Mouse (Mus musculus) liver, embryonic 12.5 days (tissue): ENCODE measurements around the gene Msh4. TPM values are rescaled to one million over a fixed set of nuclear protein-coding genes. Genes with fewer than 3 reads are reported as not detected.
"Not testable (repeated sequence)": the region's sequence is repeated elsewhere in the genome, so short reads cannot be mapped to it uniquely, and the experiment has no call there.

Source experiments
- ATAC-seq: fragments of 200-750 bp; cut with Nextera tagmentation; 2 replicates; pipeline ENCODE4 v1.8.0; 2017; ENCODE audit warnings: moderate number of reproducible peaks, mild to moderate bottlenecking, moderate library complexity
- H3K27ac ChIP-seq: fragments of 300-500 bp; sonication (generic); 2 replicates; pipeline ENCODE4 v1.5.1; 2016; ENCODE audit warnings: mild to moderate bottlenecking
- H3K27me3 ChIP-seq: fragments of 300-500 bp; sonication (generic); replicated peaks from 2 replicates; pipeline ENCODE4 v1.6.1; 2016; ENCODE audit warnings: mild to moderate bottlenecking, moderate library complexity
- H3K36me3 ChIP-seq: fragments of 300-500 bp; sonication (generic); 2 replicates; pipeline ENCODE4 v1.6.1; 2016; ENCODE audit warnings: mild to moderate bottlenecking, moderate library complexity
- H3K4me1 ChIP-seq: fragments of 300-500 bp; sonication (generic); 2 replicates; pipeline ENCODE4 v1.6.1; 2016
- H3K4me2 ChIP-seq: fragments of 300-500 bp; sonication (generic); 2 replicates; pipeline ENCODE4 v1.6.1; 2016; ENCODE audit warnings: mild to moderate bottlenecking, moderate library complexity
- H3K4me3 ChIP-seq: fragments of 300-500 bp; sonication (generic); 2 replicates; pipeline ENCODE4 v1.5.1; 2016; ENCODE audit warnings: mild to moderate bottlenecking, moderate library complexity
- H3K9ac ChIP-seq: fragments of 300-500 bp; sonication (generic); 2 replicates; pipeline ENCODE4 v1.6.1; 2016; ENCODE audit warnings: mild to moderate bottlenecking, moderate library complexity
- H3K9me3 ChIP-seq: fragments of 300-500 bp; sonication (generic); replicated peaks from 2 replicates; pipeline ENCODE4 v1.6.1; 2016; ENCODE audit warnings: mild to moderate bottlenecking, moderate library complexity
- WGBS: fragments of 180-500 bp; shearing (Covaris S2); methylation state at CpG from one replicate; pipeline ENCODE4 v1.1.7; 2016; ENCODE audit not compliant: insufficient replicate concordance; 5-methylcytosine and 5-hydroxymethylcytosine counted together
- polyA plus RNA-seq: library from polyadenylated mRNA; unstranded; fragments of >200 nt; fragmentation: Nextera tagmentation; extraction: Ambion mirVana; gene quantifications from 2 replicates; pipeline ENCODE4 v1.2.1, GENCODE M21; 2016

Msh4 gene
- polyA plus RNA-seq, 1 experiment from 2014 or later, result 0.10 TPM

GRCm38 (mm10) chr3:153844030-153844429 is 61.9 kb downstream of the Msh4 start, which contains the start of gene Asb17:
Gene Asb17 (plus strand): TSS chr3:153844209.
- Histone ChIP-seq H3K4me1 (peaks cover 52% of the 10 kb centered on the region), H3K9ac (0 out of 2 replicates have a peak within 1 kb of the TSS, but pooled peaks have one; percentile 8), H3K4me3 (no peak within 1 kb of the TSS), H3K27ac (0 out of 2 replicates have a peak within 1 kb of the TSS, but pooled peaks have one; percentile 29), H3K9me3 (no peaks in the 10 kb centered on the region), H3K27me3 (no peaks in the 10 kb centered on the region), H3K36me3 (no peaks in the 10 kb centered on the region), H3K4me2 (no peak within 1 kb of the TSS)
- 83% methylated on average over 10 of the region's 10 CpGs for WGBS
- ATAC-seq, result no peak

- Histone ChIP-seq H3K27ac (no peak overlapping the region), H3K4me1 (peaks cover 44% of the 10 kb centered on the region), H3K9me3 (peaks cover 6% of the 10 kb centered on the region; the same call in 1 of the 2 replicates), H3K4me3 (no peak overlapping the region), H3K36me3 (no peaks in the 10 kb centered on the region), H3K4me2 (no peak overlapping the region), H3K27me3 (no peaks in the 10 kb centered on the region), H3K9ac (no peak overlapping the region)
- 47% methylated on average over 4 of the region's 4 CpGs for WGBS
- no peak for ATAC-seq
Observed at GRCm38 (mm10) chr3:153837593-153837992, 68.3 kb downstream of the Msh4 start.

GRCm38 (mm10) chr3:153836316-153836715 is 69.6 kb downstream of the Msh4 start:
- no peak overlapping the region; the same call in 1 of the 2 replicates for H3K27ac ChIP-seq
- no peaks in the 10 kb centered on the region for H3K27me3 ChIP-seq
- H3K4me3 ChIP-seq, result no peak overlapping the region
- H3K9ac ChIP-seq, result no peak overlapping the region
- peaks cover 6% of the 10 kb centered on the region; the same call in 1 of the 2 replicates for H3K9me3 ChIP-seq
- H3K36me3 ChIP-seq, result no peaks in the 10 kb centered on the region
- WGBS, result 73% methylated on average over 3 of the region's 3 CpGs
- H3K4me2 ChIP-seq, result no peak overlapping the region
- no peak for ATAC-seq
- H3K4me1 ChIP-seq, result peaks cover 53% of the 10 kb centered on the region

GRCm38 (mm10) chr3:153835455-153836086 is 70.4 kb downstream of the Msh4 start:
- no peak overlapping the region for H3K4me2 ChIP-seq
- peak; percentile 33; the same call in 1 of the 2 replicates for ATAC-seq
- whole genome bisulfite sequencing, result 35% methylated on average over 7 of the region's 7 CpGs
- H3K9ac ChIP-seq, result no peak overlapping the region
- H3K36me3 ChIP-seq, result no peaks in the 10 kb centered on the region
- H3K4me3 ChIP-seq, result no peak overlapping the region
- peaks cover 58% of the 10 kb centered on the region for H3K4me1 ChIP-seq
- peak overlapping the region; percentile 23; the same call in 1 of the 2 replicates for H3K27ac ChIP-seq
- peaks cover 6% of the 10 kb centered on the region; the same call in 1 of the 2 replicates for H3K9me3 ChIP-seq
- no peaks in the 10 kb centered on the region for H3K27me3 ChIP-seq

GRCm38 (mm10) chr3:153834071-153834470 is 71.9 kb downstream of the Msh4 start:
- no peaks in the 10 kb centered on the region for H3K36me3 ChIP-seq
- 86% methylated on average over 4 of the region's 4 CpGs for WGBS
- peaks cover 6% of the 10 kb centered on the region; the same call in 1 of the 2 replicates for H3K9me3 ChIP-seq
- H3K9ac ChIP-seq, result no peak overlapping the region
- H3K4me3 ChIP-seq, result no peak overlapping the region
- H3K27me3 ChIP-seq, result no peaks in the 10 kb centered on the region
- ATAC-seq, result no peak
- H3K4me1 ChIP-seq, result peaks cover 71% of the 10 kb centered on the region
- H3K4me2 ChIP-seq, result no peak overlapping the region
- peak overlapping the region; percentile 34; the same call in 1 of the 2 replicates for H3K27ac ChIP-seq

- peaks cover 68% of the 10 kb centered on the region for H3K4me1 ChIP-seq
- peak overlapping the region; percentile 87 for H3K27ac ChIP-seq
- H3K36me3 ChIP-seq, result no peaks in the 10 kb centered on the region
- peak overlapping the region; percentile 64 for H3K9ac ChIP-seq
- no peak for ATAC-seq
- H3K4me3 ChIP-seq, result no peak overlapping the region
- WGBS, result 68% methylated on average over 6 of the region's 6 CpGs
- H3K9me3 ChIP-seq, result no peaks in the 10 kb centered on the region
- peak overlapping the region; percentile 62 for H3K4me2 ChIP-seq
- no peaks in the 10 kb centered on the region for H3K27me3 ChIP-seq
Observed at GRCm38 (mm10) chr3:153832654-153832945, 73.3 kb downstream of the Msh4 start.

GRCm38 (mm10) chr3:153831873-153832653 is 73.9 kb downstream of the Msh4 start:
- WGBS, result 16% methylated on average over 4 of the region's 4 CpGs
- H3K36me3 ChIP-seq, result no peaks in the 10 kb centered on the region
- peak; percentile 93 for ATAC-seq
- peak overlapping the region; percentile 87 for H3K27ac ChIP-seq
- H3K4me3 ChIP-seq, result no peak overlapping the region
- H3K9me3 ChIP-seq, result no peaks in the 10 kb centered on the region
- H3K27me3 ChIP-seq, result no peaks in the 10 kb centered on the region
- H3K4me2 ChIP-seq, result peak overlapping the region; percentile 62
- H3K9ac ChIP-seq, result peak overlapping the region; percentile 64
- H3K4me1 ChIP-seq, result peaks cover 64% of the 10 kb centered on the region

GRCm38 (mm10) chr3:153831014-153831872 is 74.7 kb downstream of the Msh4 start:
- Histone ChIP-seq H3K4me2 (peak overlapping the region; percentile 62), H3K4me1 (peaks cover 68% of the 10 kb centered on the region), H3K4me3 (no peak overlapping the region), H3K36me3 (no peaks in the 10 kb centered on the region), H3K9ac (peak overlapping the region; percentile 64), H3K27ac (peak overlapping the region; percentile 87), H3K9me3 (no peaks in the 10 kb centered on the region), H3K27me3 (no peaks in the 10 kb centered on the region)
- ATAC-seq, result peak; percentile 82
- WGBS, result 49% methylated on average over 11 of the region's 11 CpGs

- not testable (repeated sequence) for H3K9me3 ChIP-seq, H3K27me3 ChIP-seq, H3K36me3 ChIP-seq, H3K4me2 ChIP-seq, H3K9ac ChIP-seq, H3K4me3 ChIP-seq, ATAC-seq
- peaks cover 58% of the 10 kb centered on the region for H3K4me1 ChIP-seq
- peak overlapping the region; percentile 66 for H3K27ac ChIP-seq
- WGBS, result 51% methylated on average over 3 of the region's 3 CpGs
Observed at GRCm38 (mm10) chr3:153829788-153830187, 76.2 kb downstream of the Msh4 start.

GRCm38 (mm10) chr3:153826616-153827015 is 79.3 kb downstream of the Msh4 start:
- no peaks in the 10 kb centered on the region for H3K9me3 ChIP-seq
- H3K9ac ChIP-seq, result no peak overlapping the region
- no peak overlapping the region for H3K27ac ChIP-seq
- no peak for ATAC-seq
- H3K4me1 ChIP-seq, result peaks cover 29% of the 10 kb centered on the region
- H3K4me2 ChIP-seq, result no peak overlapping the region
- H3K4me3 ChIP-seq, result no peak overlapping the region
- WGBS, result 51% methylated on average over 6 of the region's 6 CpGs
- 0 out of 2 replicates have a peak, but pooled peaks cover 2% of the 10 kb centered on the region for H3K27me3 ChIP-seq
- H3K36me3 ChIP-seq, result no peaks in the 10 kb centered on the region

- no peak for ATAC-seq
- no peaks in the 10 kb centered on the region for H3K9me3 ChIP-seq
Observed at GRCm38 (mm10) chr3:153825197-153825596, 80.7 kb downstream of the Msh4 start.

More at GRCm38 (mm10) chr3:153825197-153825596, 80.7 kb downstream of the Msh4 start:
- no peak overlapping the region for H3K9ac ChIP-seq
- H3K27me3 ChIP-seq, result peaks cover 9% of the 10 kb centered on the region; the same call in 1 of the 2 replicates
- WGBS, result 79% methylated on average over 10 of the region's 10 CpGs
- no peak overlapping the region for H3K27ac ChIP-seq
- no peaks in the 10 kb centered on the region for H3K36me3 ChIP-seq
- no peak overlapping the region for H3K4me2 ChIP-seq
- no peak overlapping the region for H3K4me3 ChIP-seq
- H3K4me1 ChIP-seq, result peaks cover 18% of the 10 kb centered on the region
